Mouse (Mus musculus): ENCODE measurements around the gene Slc26a3. TPM values are rescaled to one million over a fixed set of nuclear protein-coding genes. Genes with fewer than 3 reads are reported as not detected.
A peak's percentile ranks its signal among the peaks of the same experiment; 100 is the strongest.

Gene Slc26a3
- total RNA-seq (2021), result under 1 TPM; 0.50 to 0.67 TPM
- long read RNA-seq, experiment 1, result 0 reads
- long read RNA-seq, experiment 2, result 0 reads

- no peak for DNase-seq (ENCODE audit: low spot score in 2 of 2)
Measured at GRCm38 (mm10) chr12:31390571-31390970, at the start of gene Slc26a3. Slc26a3 (plus strand) TSS chr12:31390871.

GRCm38 (mm10) chr12:31350191-31350943, 40.3 kb upstream of the Slc26a3 start:
- DNase-seq (ENCODE audit: low spot score in 2 of 2), result no peak

GRCm38 (mm10) chr12:31350944-31351928, 39.4 kb upstream of the Slc26a3 start, which contains the start of gene Dld:
Dld (minus strand) TSS chr12:31351453.
- DNase-seq (ENCODE audit: low spot score in 2 of 2), result peak; percentile 94

- no peak for DNase-seq (ENCODE audit: low spot score in 2 of 2)
Measured at GRCm38 (mm10) chr12:31366428-31366827, 24.2 kb upstream of the Slc26a3 start.

GRCm38 (mm10) chr12:31367721-31368120, 22.9 kb upstream of the Slc26a3 start:
- DNase-seq (ENCODE audit: low spot score in 2 of 2), result no peak

- DNase-seq (ENCODE audit: low spot score in 2 of 2), result no peak
Measured at GRCm38 (mm10) chr12:31369118-31369517, 21.6 kb upstream of the Slc26a3 start.

GRCm38 (mm10) chr12:31369656-31370055, 21.0 kb upstream of the Slc26a3 start:
- DNase-seq (ENCODE audit: low spot score in 2 of 2), result no peak

- DNase-seq (ENCODE audit: low spot score in 2 of 2), result peak; percentile 31 to 37
Measured at GRCm38 (mm10) chr12:31374603-31375282, 15.9 kb upstream of the Slc26a3 start.

- DNase-seq (ENCODE audit: low spot score in 2 of 2), result no peak
Measured at GRCm38 (mm10) chr12:31375283-31375615, 15.4 kb upstream of the Slc26a3 start.

GRCm38 (mm10) chr12:31376326-31376950, 14.2 kb upstream of the Slc26a3 start:
- no peak for DNase-seq (ENCODE audit: low spot score in 2 of 2)

- no peak for DNase-seq (ENCODE audit: low spot score in 2 of 2)
Measured at GRCm38 (mm10) chr12:31377241-31377640, 13.4 kb upstream of the Slc26a3 start.

- DNase-seq (ENCODE audit: low spot score in 2 of 2), result no peak
Measured at GRCm38 (mm10) chr12:31380878-31381277, 9.8 kb upstream of the Slc26a3 start.

- DNase-seq (ENCODE audit: low spot score in 2 of 2), result peak in 1 of 2 experiments; percentile 2
Measured at GRCm38 (mm10) chr12:31382451-31382850, 8.2 kb upstream of the Slc26a3 start.

GRCm38 (mm10) chr12:31387303-31387702, 3.4 kb upstream of the Slc26a3 start:
- DNase-seq (ENCODE audit: low spot score in 2 of 2), result no peak

GRCm38 (mm10) chr12:31391696-31392095, 1.0 kb downstream of the Slc26a3 start:
- DNase-seq (ENCODE audit: low spot score in 2 of 2), result no peak

- DNase-seq (ENCODE audit: low spot score in 2 of 2), result no peak
Measured at GRCm38 (mm10) chr12:31395895-31396294, 5.2 kb downstream of the Slc26a3 start.

- DNase-seq (ENCODE audit: low spot score in 2 of 2), result no peak
Measured at GRCm38 (mm10) chr12:31397709-31398108, 7.0 kb downstream of the Slc26a3 start.

GRCm38 (mm10) chr12:31400821-31401220, 10.2 kb downstream of the Slc26a3 start:
- no peak for DNase-seq (ENCODE audit: low spot score in 2 of 2)

GRCm38 (mm10) chr12:31401930-31402329, 11.3 kb downstream of the Slc26a3 start:
- no peak for DNase-seq (ENCODE audit: low spot score in 2 of 2)

- no peak for DNase-seq (ENCODE audit: low spot score in 2 of 2)
Measured at GRCm38 (mm10) chr12:31404575-31405240, 14.0 kb downstream of the Slc26a3 start.
